Mouse (Mus musculus) E14TG2a.4 (cell line): ENCODE results near the gene Tpi1.

ENCODE experiments used
- CTCF ChIP-seq: conservative IDR thresholded peaks from 2 replicates; pipeline ENCODE4 v1.5.1; 2014; ENCODE audit warnings: low read length
- POU5F1 ChIP-seq: IDR thresholded peaks from 2 replicates; pipeline ENCODE4 v1.6.1; 2014; ENCODE audit warnings: low read length, borderline replicate concordance

- TF ChIP-seq CTCF = no peak
- TF ChIP-seq POU5F1 = no peak
These were observed 18.3 kb downstream of the Tpi1 start for GRCm38 (mm10) chr6:124795781-124796180.
